Mouse (Mus musculus) gastrocnemius, adult 18-20 months (tissue): Measurements from ENCODE around the gene Fam122a. TPM values are rescaled to one million over a fixed set of nuclear protein-coding genes. Genes with fewer than 3 reads are reported as not detected.
A peak's percentile ranks its signal among the peaks of the same experiment; 100 is the strongest.

ENCODE experiments used
- DNase-seq: peaks from one replicate; pipeline ENCODE4 v3.0.0; 2021; ENCODE audit warnings: low spot score
- long read RNA-seq, 2 experiments: library from polyadenylated mRNA; stranded (forward); transcript quantifications; one replicate each; pipeline ENCODE4 v2.0.0; 2021
- total RNA-seq, 2 experiments: library from RNA; stranded (reverse); gene quantifications; 2 replicates each; pipeline ENCODE4 v1.2.3; 2021

Fam122a gene
- 10 to 100 TPM; 23.4 to 25.1 TPM for total RNA-seq
- long read RNA-seq, experiment 1, transcript Fam122a-201 (1 exons, 855 nt), result major isoform, 33 of 33 reads
- long read RNA-seq, experiment 1, partial matches to known transcripts, result 0 of 33 reads
- long read RNA-seq, experiment 1, other reads (novel, unspliced or antisense), result 0 of 33 reads
- long read RNA-seq, experiment 2, transcript Fam122a-201 (1 exons, 855 nt), result major isoform, 17 of 17 reads
- long read RNA-seq, experiment 2, partial matches to known transcripts, result 0 of 17 reads
- long read RNA-seq, experiment 2, other reads (novel, unspliced or antisense), result 0 of 17 reads

GRCm38 (mm10) chr19:24476929-24477882 lies at the start of gene Fam122a:
Fam122a (minus strand) TSS chr19:24477356.
- peak; percentile 87 for DNase-seq

DNA sequence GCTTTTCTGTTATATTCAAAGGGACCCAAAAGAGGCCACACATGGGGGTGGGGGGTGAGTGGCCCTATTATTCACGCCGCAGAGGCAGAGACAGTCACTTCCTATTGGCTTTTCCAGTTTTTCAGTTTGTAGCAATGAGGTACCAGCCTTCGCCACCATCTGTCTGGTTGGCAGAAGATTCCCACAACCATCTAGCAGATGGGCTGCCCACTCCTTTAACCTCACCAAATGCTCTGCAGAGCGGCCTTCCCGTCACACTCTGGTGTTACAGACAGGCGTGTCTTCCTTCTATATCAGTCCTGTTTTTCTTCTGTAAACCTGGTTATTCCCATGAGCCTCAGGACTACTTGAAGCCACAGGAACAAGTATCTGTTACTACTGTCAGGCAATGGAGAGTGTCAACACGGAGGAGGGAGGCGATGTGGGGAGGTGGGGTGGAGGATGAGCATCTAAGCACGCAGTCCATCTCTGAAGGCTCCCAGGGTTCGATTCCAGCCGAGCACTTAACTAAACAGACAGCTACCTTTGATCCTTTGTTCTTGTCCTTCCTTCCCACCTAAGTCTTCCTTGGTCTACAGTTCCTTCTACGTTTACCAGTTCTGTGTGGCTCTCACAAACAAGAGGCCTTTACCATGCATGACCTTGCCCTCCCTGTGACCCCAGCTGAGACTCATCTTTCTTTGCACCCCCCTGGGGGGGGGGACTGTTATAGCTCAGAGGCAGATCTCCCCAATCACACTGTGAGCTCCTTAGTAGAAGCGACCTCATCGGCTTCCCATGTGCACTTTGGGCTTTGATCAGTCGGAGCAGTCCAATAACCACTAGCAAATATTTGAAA lies 46.5 kb upstream of the Fam122a start:
- DNase-seq, result no peak

- DNase-seq, result no peak
Measured at GRCm38 (mm10) chr19:24521997-24522396, 44.8 kb upstream of the Fam122a start.

GRCm38 (mm10) chr19:24521146-24521545 lies 44.0 kb upstream of the Fam122a start:
- DNase-seq, result no peak

DNA sequence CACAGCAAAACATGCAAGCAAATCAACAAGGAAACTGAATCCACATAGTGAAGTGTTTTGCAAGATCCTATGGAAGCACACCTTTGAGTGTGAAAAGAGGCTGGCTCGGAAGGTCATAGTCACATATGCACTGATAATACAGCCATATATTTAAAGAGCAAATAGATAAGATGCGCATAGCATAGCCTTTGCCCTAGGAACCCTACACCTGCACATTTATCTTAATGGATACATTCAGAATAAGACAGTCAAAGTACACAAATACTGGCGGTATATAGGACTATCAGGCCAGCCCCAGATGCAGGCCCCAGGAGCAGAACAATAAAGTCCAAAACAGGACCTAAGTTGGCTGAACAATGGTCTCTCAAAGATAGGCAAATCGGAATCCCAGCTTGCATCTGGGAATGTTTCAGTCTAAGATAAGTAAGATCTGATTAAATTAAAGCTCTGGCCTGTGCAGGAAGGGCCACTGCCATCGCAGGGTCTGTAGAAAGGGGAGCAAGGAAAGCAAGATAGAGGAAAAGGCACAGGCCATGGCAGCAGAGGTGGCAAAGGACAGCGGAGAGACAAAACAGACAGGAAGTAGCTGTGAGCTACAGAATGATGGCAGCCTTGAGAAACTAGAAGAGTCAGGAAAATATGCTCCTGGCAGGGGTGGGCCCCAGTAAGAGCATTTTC lies 42.7 kb upstream of the Fam122a start:
- DNase-seq, result no peak

DNA sequence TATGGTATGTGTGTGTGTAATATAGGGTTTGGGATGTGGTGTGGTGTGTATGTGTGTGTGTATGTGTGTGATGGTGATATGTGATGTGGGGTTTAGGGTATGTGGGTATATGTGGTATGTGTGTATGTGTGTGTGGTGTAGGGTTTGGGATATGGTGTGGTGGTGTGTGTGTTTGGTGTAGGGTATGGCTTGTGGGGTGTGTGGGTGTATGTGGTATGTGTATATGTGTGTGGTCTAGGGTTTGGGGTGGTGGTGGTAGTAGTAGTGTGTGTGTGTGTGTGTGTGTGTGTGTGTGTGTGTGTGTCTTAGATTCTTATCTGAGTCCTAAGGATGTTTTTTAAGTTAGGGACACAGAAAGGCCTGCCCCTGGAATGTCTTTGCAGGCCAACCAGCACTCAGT lies 41.2 kb upstream of the Fam122a start:
- no peak for DNase-seq

- no peak for DNase-seq
Measured at GRCm38 (mm10) chr19:24517057-24517456, 39.9 kb upstream of the Fam122a start.

DNA sequence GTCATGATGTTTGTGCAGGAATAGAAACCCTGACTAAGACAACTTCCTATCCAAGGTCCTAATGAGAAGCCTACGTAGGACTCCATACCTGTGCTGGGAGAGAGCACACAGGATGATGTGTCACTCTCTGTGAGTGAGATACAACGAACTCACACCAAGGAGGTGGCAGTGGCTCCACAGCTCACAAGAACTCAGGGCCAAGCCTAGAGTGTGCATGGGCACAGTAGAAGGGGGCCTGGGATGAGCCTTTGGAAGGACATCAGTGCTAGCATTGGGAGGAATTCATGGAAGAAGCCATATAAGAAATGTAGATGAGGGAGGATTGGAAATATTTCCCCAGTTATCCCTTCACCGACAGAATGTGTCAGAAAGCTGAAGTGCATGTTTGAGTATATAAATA lies 38.8 kb upstream of the Fam122a start:
- no peak for DNase-seq

GRCm38 (mm10) chr19:24514661-24515642 lies 37.8 kb upstream of the Fam122a start:
- no peak for DNase-seq

GRCm38 (mm10) chr19:24513105-24513843 lies 36.1 kb upstream of the Fam122a start:
- no peak for DNase-seq

GRCm38 (mm10) chr19:24511939-24512338 lies 34.8 kb upstream of the Fam122a start:
- no peak for DNase-seq

DNA sequence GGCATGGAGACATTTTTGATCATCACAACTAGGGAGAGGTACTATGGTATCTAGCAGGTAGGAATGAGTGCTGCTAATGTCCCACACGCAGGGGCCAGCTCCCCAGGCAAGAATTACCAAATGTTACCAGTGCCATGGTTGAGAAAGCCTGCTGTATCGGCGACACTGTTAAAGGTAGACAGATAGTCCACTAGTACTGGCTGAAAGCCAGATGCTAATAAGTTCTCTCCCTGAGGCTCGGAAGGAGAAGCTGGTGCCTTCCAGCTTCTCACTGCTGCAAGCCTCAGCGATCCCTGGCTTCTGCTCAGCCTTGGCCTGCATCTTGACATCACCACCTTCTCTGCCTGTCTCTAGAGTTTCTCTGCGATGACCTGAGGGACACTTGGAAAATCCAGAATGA lies 32.2 kb upstream of the Fam122a start:
- DNase-seq, result no peak

GRCm38 (mm10) chr19:24508087-24508767 lies 31.1 kb upstream of the Fam122a start:
- DNase-seq, result no peak

DNA sequence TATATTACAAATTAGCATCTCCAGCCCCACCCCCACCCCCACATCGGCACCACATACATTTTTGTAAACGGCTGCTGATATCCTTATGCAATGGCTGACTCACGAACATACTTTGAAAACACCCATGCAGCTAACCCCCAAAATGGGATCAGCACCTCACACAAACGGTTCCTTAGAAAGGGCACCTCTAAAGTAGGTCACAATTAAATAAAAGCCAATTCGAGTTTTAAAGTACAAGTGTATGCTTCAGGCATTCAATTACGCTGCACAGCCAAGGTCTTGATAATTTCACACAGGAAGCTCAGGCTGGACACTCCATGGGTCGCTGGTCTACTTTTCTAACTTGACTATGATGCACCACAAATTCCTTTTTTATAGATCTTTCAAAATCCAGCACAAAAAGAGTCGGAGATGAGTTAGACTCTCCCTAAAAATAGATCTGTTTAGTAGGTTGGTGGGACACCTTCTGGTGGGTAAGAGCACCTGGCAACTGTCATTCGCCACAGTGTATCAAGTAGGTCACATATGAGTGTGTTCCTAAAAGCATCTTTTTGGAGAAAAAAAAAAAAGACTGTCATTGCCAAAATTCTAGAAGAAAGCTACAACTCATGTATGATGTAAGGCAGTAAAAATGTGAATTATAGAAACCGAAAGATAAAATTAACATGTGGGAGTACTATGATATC lies 25.7 kb upstream of the Fam122a start:
- DNase-seq, result no peak

DNA sequence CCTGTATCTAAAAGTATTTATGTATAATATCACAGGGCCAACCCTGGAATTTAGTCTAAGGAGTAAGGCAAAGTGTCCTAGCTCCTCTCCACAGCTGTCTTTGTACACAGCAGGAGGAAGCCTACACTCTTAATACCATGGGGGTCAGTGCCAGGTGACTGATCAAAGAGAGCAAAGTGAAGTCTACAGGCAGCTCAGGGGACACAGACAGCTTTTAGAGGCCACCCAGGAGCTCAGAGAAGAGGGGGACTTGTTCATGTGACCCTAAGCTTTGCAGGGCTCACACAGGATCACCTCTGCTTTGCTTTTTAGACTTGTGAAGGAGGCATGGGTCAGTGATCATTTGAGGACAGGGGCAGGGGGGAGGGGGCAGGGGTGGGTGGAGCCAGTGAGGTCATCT lies 24.4 kb upstream of the Fam122a start:
- DNase-seq, result no peak

DNA sequence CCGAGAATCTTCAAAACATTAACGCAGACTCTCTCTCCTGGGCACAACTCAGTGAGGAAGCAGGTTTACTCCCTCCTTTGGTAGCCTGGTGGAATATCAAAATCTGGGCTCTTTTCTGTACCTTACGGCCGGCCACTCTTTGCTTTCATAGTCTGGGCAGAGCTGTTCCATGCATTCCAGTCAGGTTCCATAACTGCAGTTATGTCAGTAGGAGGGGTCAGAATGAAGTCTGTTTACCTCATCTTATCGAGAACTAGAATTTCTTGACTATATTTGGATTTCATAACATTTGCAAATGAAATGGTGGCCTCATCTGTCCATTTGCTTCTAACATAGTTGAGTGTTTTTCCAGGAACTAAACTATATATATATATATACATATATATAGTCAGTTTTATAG lies 23.3 kb upstream of the Fam122a start:
- no peak for DNase-seq

DNA sequence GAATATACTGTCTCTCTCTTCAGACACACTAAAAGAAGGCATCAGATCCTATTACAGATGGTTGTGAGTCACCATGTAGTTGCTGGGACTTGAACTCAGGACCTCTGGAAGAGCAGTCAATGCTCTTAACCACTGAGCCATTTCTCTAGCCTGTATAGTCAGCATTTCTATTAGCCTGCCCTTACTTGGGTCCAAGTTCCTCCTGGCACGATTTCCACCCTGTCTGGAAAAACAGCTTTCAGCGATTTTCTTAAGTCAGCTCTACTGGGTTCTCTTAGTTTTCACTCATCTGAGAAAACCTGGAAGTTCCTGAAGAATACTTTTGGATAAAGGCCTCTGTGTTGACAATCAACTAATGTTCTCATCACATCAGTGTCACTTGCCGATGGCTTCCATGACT lies 22.1 kb upstream of the Fam122a start:
- no peak for DNase-seq

DNA sequence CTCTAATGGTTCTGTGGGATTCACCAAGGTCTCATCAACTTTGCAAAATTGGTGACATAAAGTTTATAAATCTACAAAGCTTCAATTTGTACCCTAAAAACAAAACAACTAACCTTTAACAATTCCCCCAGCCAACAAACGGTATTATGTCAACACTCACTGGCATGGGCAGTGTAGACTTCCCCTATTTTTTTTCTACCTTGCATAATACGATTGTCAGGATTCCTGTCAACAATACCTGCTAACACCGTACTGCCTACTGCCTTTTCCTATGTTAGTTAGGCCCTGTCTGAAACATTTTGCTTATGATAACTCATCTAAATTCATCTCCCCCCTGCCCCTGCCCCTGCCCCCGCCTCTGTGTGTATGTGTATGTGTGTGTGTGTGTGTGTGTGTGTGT lies 16.7 kb upstream of the Fam122a start:
- no peak for DNase-seq
